Mouse (Mus musculus): Measurements from ENCODE around the gene 4932438A13Rik. TPM values are rescaled to one million over a fixed set of nuclear protein-coding genes. Genes with fewer than 3 reads are reported as not detected.

4932438A13Rik gene
- polyA plus RNA-seq (2012; rRNA removed) (28.1 and 28.3 TPM in 2 replicates), polyA plus RNA-seq (2014; fragmentation: Nextera tagmentation; extraction: Ambion mirVana) (68.1 and 68.4 TPM in 2 replicates)

DNA sequence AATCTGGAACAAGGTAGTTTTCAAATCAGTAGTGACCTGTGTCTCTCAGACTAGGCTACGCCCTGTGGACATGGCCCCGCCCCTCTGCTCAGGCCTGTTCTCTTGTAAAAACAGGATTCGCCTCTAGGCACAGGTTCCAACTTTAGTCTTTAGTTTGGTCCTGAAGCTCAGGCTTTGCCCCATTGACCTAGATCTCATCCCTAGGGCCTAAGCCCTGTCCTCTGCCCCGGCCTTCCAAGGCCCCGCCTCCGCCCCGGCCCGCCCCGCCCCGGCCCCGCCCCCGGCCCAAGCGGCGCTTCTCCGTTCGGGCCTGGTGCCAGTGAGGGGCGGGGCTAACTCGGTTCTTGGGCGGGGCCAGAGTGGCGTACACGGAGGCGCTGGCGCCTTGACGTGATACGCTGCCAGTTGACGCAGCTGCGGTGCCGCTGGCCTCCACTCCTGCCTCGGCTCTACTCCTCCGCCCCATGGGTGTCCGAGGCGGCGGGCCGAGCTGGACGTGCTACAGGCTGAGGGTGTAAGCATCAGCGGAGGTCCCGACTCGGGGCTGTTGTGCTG lies at the start of gene 4932438A13Rik:
Gene 4932438A13Rik, plus strand, starts transcription at position 384 of the 555 bp plus-strand sequence.
- Histone ChIP-seq H3K4me2 (replicated peaks; ENCODE audit: low read depth, low read length, severe bottlenecking) (peak within 1 kb of the TSS; percentile 71), H3K4me1 (ENCODE audit: control insufficient read depth, insufficient read depth, low read length) (peaks cover 4% of the 10 kb centered on the region), H3K27me3 (ENCODE audit: control insufficient read depth, insufficient read depth, low read length) (no peaks in the 10 kb centered on the region), H3K9ac (ENCODE audit: low read depth, low read length, severe bottlenecking) (peak within 1 kb of the TSS; percentile 86), H3K9me3 (ENCODE audit: control insufficient read depth, low read length) (no peaks in the 10 kb centered on the region), H3K36me3 (ENCODE audit: control insufficient read depth, insufficient read depth, low read length) (peaks cover 17% of the 10 kb centered on the region), H3K4me3 (replicated peaks; ENCODE audit: low read length) (peak within 1 kb of the TSS; percentile 77), H3K27ac (replicated peaks; ENCODE audit: low read depth, low read length) (no peak within 1 kb of the TSS; the same call in 1 of the 2 replicates)
- WGBS: 2% methylated on average over 38 of the region's 38 CpGs
- ATAC-seq (ENCODE audit: low FRiP score, low read depth) (peak; percentile 97), DNase-seq (ENCODE audit: low spot score) (peak; percentile 92)
- peak; percentile 80; the same call in 1 of the 2 replicates for TF ChIP-seq POLR2A (IDR thresholded peaks at IDR 0.05; ENCODE audit: borderline replicate concordance, extremely low read depth, insufficient read depth, insufficient read length)

DNA sequence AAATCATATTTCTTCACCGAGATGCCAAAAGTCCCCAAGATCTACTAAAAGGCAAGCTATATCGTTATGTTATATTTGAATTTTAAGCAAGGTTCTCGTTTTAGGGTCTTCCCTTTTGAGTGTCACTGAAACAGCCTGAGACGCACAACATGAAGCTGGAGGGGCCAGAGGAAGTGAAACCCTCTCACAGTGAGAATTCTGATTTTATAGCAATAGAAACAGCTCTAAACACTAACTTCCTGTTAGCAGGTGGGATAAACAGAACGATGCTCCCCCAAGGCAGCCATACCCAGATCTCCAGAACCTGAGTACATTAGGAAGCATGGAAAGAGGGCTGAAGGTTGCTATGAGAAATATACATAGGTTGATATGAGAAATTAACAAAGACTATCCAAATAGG lies 46.3 kb upstream of the 4932438A13Rik start:
- H3K9ac ChIP-seq (ENCODE audit: low read depth, low read length, severe bottlenecking): no peak overlapping the region
- DNase-seq (ENCODE audit: low spot score) (no peak), ATAC-seq (ENCODE audit: low FRiP score, low read depth) (no peak)
- no peak overlapping the region for H3K27ac ChIP-seq (replicated peaks; ENCODE audit: low read depth, low read length)
- no peak overlapping the region for H3K4me2 ChIP-seq (replicated peaks; ENCODE audit: low read depth, low read length, severe bottlenecking)
- no peaks in the 10 kb centered on the region for H3K27me3 ChIP-seq (ENCODE audit: control insufficient read depth, insufficient read depth, low read length)
- no peaks in the 10 kb centered on the region for H3K36me3 ChIP-seq (ENCODE audit: control insufficient read depth, insufficient read depth, low read length)
- 72% methylated on average over 5 of the region's 5 CpGs for WGBS
- H3K4me3 ChIP-seq (replicated peaks; ENCODE audit: low read length): no peak overlapping the region
- no peaks in the 10 kb centered on the region for H3K9me3 ChIP-seq (ENCODE audit: control insufficient read depth, low read length)
- no peak for TF ChIP-seq POLR2A (IDR thresholded peaks at IDR 0.05; ENCODE audit: borderline replicate concordance, extremely low read depth, insufficient read depth, insufficient read length)
- no peaks in the 10 kb centered on the region for H3K4me1 ChIP-seq (ENCODE audit: control insufficient read depth, insufficient read depth, low read length)

DNA sequence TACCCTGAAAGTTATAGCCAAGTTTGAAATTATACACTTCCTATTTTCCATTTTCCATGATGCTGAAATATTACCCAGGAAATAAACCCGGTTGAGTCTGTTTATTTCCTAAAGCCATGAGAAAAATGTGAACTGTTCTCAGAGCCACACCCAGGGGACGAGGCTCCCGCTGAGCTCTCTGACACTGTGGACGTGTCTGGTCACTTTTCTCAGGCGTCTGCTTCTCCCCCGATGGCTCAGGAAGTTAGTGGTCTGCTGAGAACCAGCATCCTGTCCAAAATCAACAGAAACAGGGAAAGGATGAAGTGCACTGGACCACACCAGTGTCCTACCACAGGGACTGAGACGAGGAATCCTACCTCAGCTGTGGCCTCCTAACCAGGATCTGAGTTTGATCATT lies 43.5 kb upstream of the 4932438A13Rik start:
- Histone ChIP-seq H3K4me2 (replicated peaks; ENCODE audit: low read depth, low read length, severe bottlenecking) (no peak overlapping the region), H3K27me3 (ENCODE audit: control insufficient read depth, insufficient read depth, low read length) (no peaks in the 10 kb centered on the region), H3K36me3 (ENCODE audit: control insufficient read depth, insufficient read depth, low read length) (no peaks in the 10 kb centered on the region), H3K9ac (ENCODE audit: low read depth, low read length, severe bottlenecking) (no peak overlapping the region), H3K27ac (replicated peaks; ENCODE audit: low read depth, low read length) (no peak overlapping the region), H3K9me3 (ENCODE audit: control insufficient read depth, low read length) (no peaks in the 10 kb centered on the region), H3K4me3 (replicated peaks; ENCODE audit: low read length) (no peak overlapping the region), H3K4me1 (ENCODE audit: control insufficient read depth, insufficient read depth, low read length) (no peaks in the 10 kb centered on the region)
- DNase-seq (ENCODE audit: low spot score): no peak
- TF ChIP-seq POLR2A (IDR thresholded peaks at IDR 0.05; ENCODE audit: borderline replicate concordance, extremely low read depth, insufficient read depth, insufficient read length): no peak
- 63% methylated on average over 7 of the region's 7 CpGs for WGBS
- ATAC-seq (ENCODE audit: low FRiP score, low read depth): no peak

DNA sequence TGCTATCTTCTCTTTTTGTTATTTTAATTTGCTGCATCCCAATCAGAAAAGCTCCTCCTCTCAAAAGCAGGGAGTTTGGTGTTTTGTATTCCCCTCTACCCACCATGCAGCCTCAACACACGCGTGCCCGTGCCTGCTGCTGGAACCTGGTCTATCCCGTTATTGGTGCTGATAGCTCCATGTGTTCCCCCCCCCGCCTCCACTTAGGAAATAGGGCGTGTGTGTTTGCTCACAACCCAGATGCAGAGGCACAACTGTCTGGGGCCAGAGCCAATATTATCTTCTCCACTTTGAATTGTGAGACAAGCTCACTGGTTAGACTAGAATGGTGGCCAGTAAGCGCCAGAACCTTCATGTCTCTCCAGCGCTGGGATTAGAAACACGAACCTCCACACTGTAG lies 41.9 kb upstream of the 4932438A13Rik start:
- Histone ChIP-seq H3K27me3 (ENCODE audit: control insufficient read depth, insufficient read depth, low read length) (no peaks in the 10 kb centered on the region), H3K9me3 (ENCODE audit: control insufficient read depth, low read length) (no peaks in the 10 kb centered on the region), H3K4me3 (replicated peaks; ENCODE audit: low read length) (no peak overlapping the region), H3K4me2 (replicated peaks; ENCODE audit: low read depth, low read length, severe bottlenecking) (no peak overlapping the region), H3K27ac (replicated peaks; ENCODE audit: low read depth, low read length) (no peak overlapping the region), H3K9ac (ENCODE audit: low read depth, low read length, severe bottlenecking) (no peak overlapping the region), H3K36me3 (ENCODE audit: control insufficient read depth, insufficient read depth, low read length) (no peaks in the 10 kb centered on the region), H3K4me1 (ENCODE audit: control insufficient read depth, insufficient read depth, low read length) (no peaks in the 10 kb centered on the region)
- TF ChIP-seq POLR2A (IDR thresholded peaks at IDR 0.05; ENCODE audit: borderline replicate concordance, extremely low read depth, insufficient read depth, insufficient read length): no peak
- WGBS: 85% methylated on average over 9 of the region's 9 CpGs
- ATAC-seq (ENCODE audit: low FRiP score, low read depth) (no peak), DNase-seq (ENCODE audit: low spot score) (no peak)

DNA sequence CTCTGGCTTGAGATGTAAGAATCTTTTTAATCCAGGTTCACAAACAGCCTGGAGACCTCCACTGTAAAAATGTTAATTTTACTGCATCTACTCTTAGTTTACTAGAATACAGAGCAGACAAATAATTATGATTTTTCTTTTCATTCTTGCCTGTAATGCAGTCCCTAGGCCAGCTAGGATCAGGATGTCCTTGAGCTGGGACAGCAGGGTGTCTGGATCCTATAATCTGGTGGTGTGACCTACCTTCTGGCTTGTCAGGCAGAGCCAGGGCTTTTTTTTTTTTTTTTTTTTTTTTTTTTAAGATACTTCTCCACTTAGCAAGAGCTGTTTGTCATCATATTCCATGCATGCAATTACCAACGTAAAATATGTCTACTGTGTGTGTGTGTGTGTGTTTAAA lies 37.8 kb upstream of the 4932438A13Rik start:
- no peaks in the 10 kb centered on the region for H3K4me1 ChIP-seq (ENCODE audit: control insufficient read depth, insufficient read depth, low read length)

More for the DNA sequence above, 37.8 kb upstream of the 4932438A13Rik start:
- Histone ChIP-seq H3K4me2 (replicated peaks; ENCODE audit: low read depth, low read length, severe bottlenecking) (no peak overlapping the region), H3K4me3 (replicated peaks; ENCODE audit: low read length) (no peak overlapping the region), H3K27ac (replicated peaks; ENCODE audit: low read depth, low read length) (no peak overlapping the region), H3K9me3 (ENCODE audit: control insufficient read depth, low read length) (no peaks in the 10 kb centered on the region), H3K9ac (ENCODE audit: low read depth, low read length, severe bottlenecking) (no peak overlapping the region), H3K27me3 (ENCODE audit: control insufficient read depth, insufficient read depth, low read length) (no peaks in the 10 kb centered on the region), H3K36me3 (ENCODE audit: control insufficient read depth, insufficient read depth, low read length) (no peaks in the 10 kb centered on the region)
- ATAC-seq (ENCODE audit: low FRiP score, low read depth) (no peak), DNase-seq (ENCODE audit: low spot score) (no peak)
- WGBS: 64% methylated on average over 1 of the region's 1 CpGs
- no peak for TF ChIP-seq POLR2A (IDR thresholded peaks at IDR 0.05; ENCODE audit: borderline replicate concordance, extremely low read depth, insufficient read depth, insufficient read length)

Data from limb, embryonic 14.5 days (tissue).